Mouse (Mus musculus): ENCODE results near the gene 2610318N02Rik. TPM values are rescaled to one million over a fixed set of nuclear protein-coding genes. Genes with fewer than 3 reads are reported as not detected.
A peak's percentile ranks its signal among the peaks of the same experiment; 100 is the strongest.

The 2610318N02Rik gene
- polyA plus RNA-seq, 1 experiment from 2014 or later: 16.9 TPM

DNA sequence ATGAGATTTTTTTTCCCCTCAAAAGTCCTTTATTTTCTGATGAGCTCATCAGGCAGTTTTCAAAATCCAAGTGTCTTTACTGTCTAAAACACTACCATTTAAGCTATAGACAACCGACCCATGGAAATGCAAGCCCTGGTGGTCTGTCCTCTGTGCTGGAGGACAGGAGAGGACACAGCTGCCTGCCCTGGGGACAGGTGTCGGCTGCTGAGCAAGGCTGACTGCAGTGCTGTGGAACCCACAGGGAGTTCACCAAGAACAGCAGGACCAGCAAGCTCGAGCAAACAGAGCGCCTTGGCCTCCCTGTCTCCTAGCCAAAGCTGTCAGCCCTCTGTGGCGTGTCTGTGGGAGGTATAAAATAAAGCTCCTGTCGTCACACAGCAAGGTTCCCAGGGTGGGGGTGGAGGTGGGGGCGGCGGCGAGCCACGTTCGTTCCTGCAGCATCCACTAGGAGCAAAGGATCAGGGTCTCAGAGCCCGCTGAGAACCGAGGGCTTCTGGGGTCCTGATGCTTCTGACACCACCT, 38.2 kb downstream of the 2610318N02Rik start:
- no peaks in the 10 kb centered on the region for H3K27me3 ChIP-seq (replicated peaks; ENCODE audit: control insufficient read depth, insufficient read depth, low read length)
- 71% methylated on average over 13 of the region's 13 CpGs for WGBS
- H3K4me3 ChIP-seq (ENCODE audit: low read depth, low read length): no peak overlapping the region
- H3K36me3 ChIP-seq (ENCODE audit: control insufficient read depth, insufficient read depth, low read length): peaks cover 98% of the 10 kb centered on the region
- no peak overlapping the region for H3K4me2 ChIP-seq (ENCODE audit: low read depth, low read length)
- H3K27ac ChIP-seq (replicated peaks; ENCODE audit: low read depth, low read length): no peak overlapping the region
- ATAC-seq (ENCODE audit: low read depth): no peak
- no peak for DNase-seq (ENCODE audit: low spot score)
- no peaks in the 10 kb centered on the region for H3K9me3 ChIP-seq (ENCODE audit: control insufficient read depth, low read length)
- H3K4me1 ChIP-seq (ENCODE audit: control insufficient read depth, insufficient read depth, low read length): no peaks in the 10 kb centered on the region
- H3K9ac ChIP-seq (ENCODE audit: low read depth, low read length): no peak overlapping the region

GRCm38 (mm10) chr16:17086241-17086640, 38.7 kb downstream of the 2610318N02Rik start:
- no peak for ATAC-seq (ENCODE audit: low read depth)
- Histone ChIP-seq H3K4me3 (ENCODE audit: low read depth, low read length) (no peak overlapping the region), H3K4me2 (ENCODE audit: low read depth, low read length) (no peak overlapping the region), H3K9ac (ENCODE audit: low read depth, low read length) (no peak overlapping the region), H3K4me1 (ENCODE audit: control insufficient read depth, insufficient read depth, low read length) (no peaks in the 10 kb centered on the region), H3K36me3 (ENCODE audit: control insufficient read depth, insufficient read depth, low read length) (peaks cover 94% of the 10 kb centered on the region), H3K27me3 (replicated peaks; ENCODE audit: control insufficient read depth, insufficient read depth, low read length) (no peaks in the 10 kb centered on the region), H3K27ac (replicated peaks; ENCODE audit: low read depth, low read length) (no peak overlapping the region), H3K9me3 (ENCODE audit: control insufficient read depth, low read length) (no peaks in the 10 kb centered on the region)
- DNase-seq (ENCODE audit: low spot score): no peak
- WGBS: 85% methylated on average over 3 of the region's 3 CpGs

DNA sequence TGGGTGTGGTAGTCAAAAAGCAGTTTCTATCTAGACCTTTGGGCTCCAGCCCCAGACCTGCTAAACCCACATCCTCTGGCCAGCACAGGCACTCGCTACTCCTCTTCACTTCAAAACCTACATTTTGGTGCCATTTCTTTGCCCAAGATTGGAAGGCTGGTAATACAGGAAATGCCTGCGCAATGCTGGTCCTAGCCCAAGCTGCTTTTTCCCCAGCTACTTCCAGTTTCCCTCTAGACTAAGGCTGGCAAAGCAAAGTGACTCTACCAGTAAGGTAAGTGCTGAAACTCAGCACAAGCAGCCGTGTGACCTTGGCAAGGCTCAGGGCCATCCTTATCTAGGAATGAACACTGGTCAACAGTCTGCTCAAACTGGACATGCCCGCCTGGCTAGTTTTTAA, 39.3 kb downstream of the 2610318N02Rik start:
- WGBS: 84% methylated on average over 4 of the region's 4 CpGs
- H3K9me3 ChIP-seq (ENCODE audit: control insufficient read depth, low read length): no peaks in the 10 kb centered on the region
- DNase-seq (ENCODE audit: low spot score): no peak

DNA sequence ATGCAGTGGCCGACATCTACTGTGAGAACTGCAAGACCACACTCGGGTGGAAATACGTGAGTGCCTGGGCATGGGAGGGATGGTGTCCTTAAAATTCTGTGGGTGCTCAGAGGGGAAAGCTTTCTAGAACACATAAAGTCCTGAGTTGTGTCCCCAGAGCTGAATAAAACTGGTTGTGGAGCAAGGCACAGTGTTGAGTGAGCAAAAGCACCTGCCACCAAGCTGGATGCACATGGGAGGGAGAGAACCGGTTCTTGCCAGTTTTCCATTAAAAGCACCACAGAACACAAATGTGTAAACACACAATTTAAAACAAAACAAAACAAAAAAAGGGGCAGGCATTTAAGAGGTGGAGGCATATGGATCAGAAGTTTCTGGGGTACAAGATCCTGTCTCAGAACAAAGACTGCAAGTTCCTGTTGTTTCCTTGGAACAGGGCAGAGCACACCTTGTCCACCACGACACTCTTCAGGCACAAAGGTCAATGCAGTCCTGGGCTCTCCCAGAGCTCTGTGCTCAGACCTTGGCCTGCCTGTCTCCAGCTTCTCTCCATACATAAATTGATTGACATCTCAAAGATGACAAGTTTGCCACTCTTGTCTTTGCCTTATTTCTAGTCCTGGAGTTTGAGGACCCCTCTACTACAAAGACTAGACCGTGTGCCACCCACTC, 42.7 kb downstream of the 2610318N02Rik start:
- Histone ChIP-seq H3K9ac (ENCODE audit: low read depth, low read length) (no peak overlapping the region), H3K27me3 (replicated peaks; ENCODE audit: control insufficient read depth, insufficient read depth, low read length) (no peaks in the 10 kb centered on the region), H3K4me2 (ENCODE audit: low read depth, low read length) (no peak overlapping the region), H3K27ac (replicated peaks; ENCODE audit: low read depth, low read length) (no peak overlapping the region), H3K36me3 (ENCODE audit: control insufficient read depth, insufficient read depth, low read length) (peaks cover 64% of the 10 kb centered on the region), H3K4me3 (ENCODE audit: low read depth, low read length) (no peak overlapping the region), H3K9me3 (ENCODE audit: control insufficient read depth, low read length) (no peaks in the 10 kb centered on the region), H3K4me1 (ENCODE audit: control insufficient read depth, insufficient read depth, low read length) (no peaks in the 10 kb centered on the region)
- no peak for ATAC-seq (ENCODE audit: low read depth)
- DNase-seq (ENCODE audit: low spot score): no peak
- 86% methylated on average over 6 of the region's 6 CpGs for WGBS

More for the DNA sequence above, 39.3 kb downstream of the 2610318N02Rik start:
- H3K9ac ChIP-seq (ENCODE audit: low read depth, low read length): no peak overlapping the region
- H3K27me3 ChIP-seq (replicated peaks; ENCODE audit: control insufficient read depth, insufficient read depth, low read length): no peaks in the 10 kb centered on the region
- no peak overlapping the region for H3K27ac ChIP-seq (replicated peaks; ENCODE audit: low read depth, low read length)
- ATAC-seq (ENCODE audit: low read depth): no peak
- H3K36me3 ChIP-seq (ENCODE audit: control insufficient read depth, insufficient read depth, low read length): peaks cover 88% of the 10 kb centered on the region
- H3K4me2 ChIP-seq (ENCODE audit: low read depth, low read length): no peak overlapping the region
- H3K4me1 ChIP-seq (ENCODE audit: control insufficient read depth, insufficient read depth, low read length): no peaks in the 10 kb centered on the region
- H3K4me3 ChIP-seq (ENCODE audit: low read depth, low read length): no peak overlapping the region

DNA sequence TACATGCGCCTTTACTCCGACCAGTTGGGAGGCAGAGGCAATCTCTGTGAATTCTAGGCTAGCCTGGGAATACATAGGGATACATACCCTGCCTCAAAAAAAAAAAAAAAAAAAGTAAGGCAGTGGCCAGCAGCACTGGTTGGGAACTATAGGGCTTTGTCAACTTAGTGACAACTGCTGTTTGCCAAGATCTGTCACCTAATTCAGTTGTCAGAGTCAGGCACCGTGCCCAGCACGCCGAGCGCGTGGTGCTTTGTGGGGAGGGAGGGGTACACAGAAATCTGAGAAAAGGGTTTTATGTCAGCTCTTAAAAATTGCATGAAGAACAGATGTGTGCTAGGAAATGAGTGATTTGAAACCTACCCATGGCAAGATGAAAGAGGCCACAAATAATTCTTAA, 46.9 kb downstream of the 2610318N02Rik start:
- no peak overlapping the region for H3K4me2 ChIP-seq (ENCODE audit: low read depth, low read length)
- WGBS: 78% methylated on average over 7 of the region's 7 CpGs
- no peak overlapping the region for H3K9ac ChIP-seq (ENCODE audit: low read depth, low read length)
- no peak overlapping the region for H3K4me3 ChIP-seq (ENCODE audit: low read depth, low read length)
- no peak overlapping the region for H3K27ac ChIP-seq (replicated peaks; ENCODE audit: low read depth, low read length)
- no peaks in the 10 kb centered on the region for H3K4me1 ChIP-seq (ENCODE audit: control insufficient read depth, insufficient read depth, low read length)
- H3K27me3 ChIP-seq (replicated peaks; ENCODE audit: control insufficient read depth, insufficient read depth, low read length): no peaks in the 10 kb centered on the region
- ATAC-seq (ENCODE audit: low read depth) (no peak), DNase-seq (ENCODE audit: low spot score) (peak; percentile 26)
- H3K36me3 ChIP-seq (ENCODE audit: control insufficient read depth, insufficient read depth, low read length): peaks cover 41% of the 10 kb centered on the region
- no peaks in the 10 kb centered on the region for H3K9me3 ChIP-seq (ENCODE audit: control insufficient read depth, low read length)

DNA sequence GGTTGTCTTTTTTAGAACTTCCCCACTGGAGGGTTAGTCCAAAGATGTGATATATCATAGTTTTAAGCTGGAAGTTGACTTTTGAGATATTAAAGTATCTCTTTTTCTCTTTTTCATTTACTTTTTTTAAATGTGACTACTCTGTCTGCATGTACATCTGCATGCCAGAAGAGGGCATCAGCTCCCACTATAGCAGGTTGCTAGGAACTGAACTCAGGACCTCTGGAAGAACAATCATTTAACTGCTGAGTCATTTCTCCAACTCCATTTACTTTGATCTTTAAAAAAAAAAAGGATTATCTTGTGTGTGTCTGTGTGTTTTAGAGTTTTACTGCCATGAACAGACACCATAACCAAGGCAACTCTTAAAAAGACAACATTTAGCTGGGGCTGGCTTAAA, 48.1 kb downstream of the 2610318N02Rik start:
- Histone ChIP-seq H3K9ac (ENCODE audit: low read depth, low read length) (no peak overlapping the region), H3K4me2 (ENCODE audit: low read depth, low read length) (no peak overlapping the region), H3K27me3 (replicated peaks; ENCODE audit: control insufficient read depth, insufficient read depth, low read length) (no peaks in the 10 kb centered on the region), H3K4me1 (ENCODE audit: control insufficient read depth, insufficient read depth, low read length) (no peaks in the 10 kb centered on the region), H3K27ac (replicated peaks; ENCODE audit: low read depth, low read length) (no peak overlapping the region), H3K9me3 (ENCODE audit: control insufficient read depth, low read length) (no peaks in the 10 kb centered on the region), H3K36me3 (ENCODE audit: control insufficient read depth, insufficient read depth, low read length) (peaks cover 30% of the 10 kb centered on the region), H3K4me3 (ENCODE audit: low read depth, low read length) (no peak overlapping the region)
- ATAC-seq (ENCODE audit: low read depth) (no peak), DNase-seq (ENCODE audit: low spot score) (no peak)

DNA sequence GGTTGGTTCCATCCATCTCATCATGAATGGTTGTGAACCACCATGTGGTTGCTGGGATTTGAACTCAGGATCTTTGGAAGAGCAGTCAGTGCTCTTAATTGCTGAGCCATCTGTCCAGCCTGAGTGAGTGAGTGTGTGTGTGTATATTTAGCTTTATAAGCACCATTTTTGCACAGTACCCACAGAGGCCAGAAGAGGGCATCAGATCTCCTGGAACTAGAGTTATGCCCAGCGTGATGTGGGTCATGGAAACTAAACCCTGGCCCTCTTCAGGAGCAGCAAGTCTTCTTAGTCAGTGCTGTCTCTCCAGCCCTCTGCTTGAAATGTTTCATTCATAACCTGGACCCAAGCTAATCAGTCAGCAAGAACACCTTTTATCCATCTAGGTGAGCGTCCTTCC, 48.7 kb downstream of the 2610318N02Rik start:
- Histone ChIP-seq H3K36me3 (ENCODE audit: control insufficient read depth, insufficient read depth, low read length) (peaks cover 27% of the 10 kb centered on the region), H3K9ac (ENCODE audit: low read depth, low read length) (no peak overlapping the region), H3K4me3 (ENCODE audit: low read depth, low read length) (no peak overlapping the region), H3K4me1 (ENCODE audit: control insufficient read depth, insufficient read depth, low read length) (no peaks in the 10 kb centered on the region), H3K9me3 (ENCODE audit: control insufficient read depth, low read length) (no peaks in the 10 kb centered on the region), H3K27ac (replicated peaks; ENCODE audit: low read depth, low read length) (no peak overlapping the region), H3K27me3 (replicated peaks; ENCODE audit: control insufficient read depth, insufficient read depth, low read length) (no peaks in the 10 kb centered on the region), H3K4me2 (ENCODE audit: low read depth, low read length) (no peak overlapping the region)
- no peak for DNase-seq (ENCODE audit: low spot score)
- ATAC-seq (ENCODE audit: low read depth): no peak
- 95% methylated on average over 2 of the region's 2 CpGs for WGBS

- H3K36me3 ChIP-seq (ENCODE audit: control insufficient read depth, insufficient read depth, low read length): peaks cover 23% of the 10 kb centered on the region
- DNase-seq (ENCODE audit: low spot score) (no peak), ATAC-seq (ENCODE audit: low read depth) (no peak)
- H3K9me3 ChIP-seq (ENCODE audit: control insufficient read depth, low read length): no peaks in the 10 kb centered on the region
- H3K9ac ChIP-seq (ENCODE audit: low read depth, low read length): no peak overlapping the region
- no peaks in the 10 kb centered on the region for H3K27me3 ChIP-seq (replicated peaks; ENCODE audit: control insufficient read depth, insufficient read depth, low read length)
- H3K4me1 ChIP-seq (ENCODE audit: control insufficient read depth, insufficient read depth, low read length): no peaks in the 10 kb centered on the region
- H3K27ac ChIP-seq (replicated peaks; ENCODE audit: low read depth, low read length): no peak overlapping the region
- H3K4me2 ChIP-seq (ENCODE audit: low read depth, low read length): no peak overlapping the region
- 91% methylated on average over 7 of the region's 7 CpGs for WGBS
- no peak overlapping the region for H3K4me3 ChIP-seq (ENCODE audit: low read depth, low read length)
Observed at GRCm38 (mm10) chr16:17073000-17073399, 52.0 kb downstream of the 2610318N02Rik start.

DNA sequence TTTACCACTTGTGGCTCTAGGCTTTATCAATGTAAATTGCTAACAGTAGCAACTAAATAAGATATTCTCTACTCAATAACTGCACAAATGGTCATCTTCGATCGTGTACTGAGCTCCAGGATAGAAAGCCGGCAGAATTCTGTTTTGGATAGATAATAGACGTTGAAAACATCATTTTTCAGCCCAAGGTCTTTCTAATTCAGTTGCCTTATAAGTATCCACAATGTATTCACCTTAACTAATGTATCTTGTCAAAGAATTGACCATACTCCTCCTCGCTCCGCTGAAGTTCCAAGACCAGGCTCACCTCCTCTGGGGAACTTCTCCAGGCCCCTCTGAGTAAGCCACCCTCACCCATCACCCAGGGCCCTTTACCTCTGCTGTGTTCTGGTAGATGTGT, 54.3 kb downstream of the 2610318N02Rik start:
- WGBS: 43% methylated on average over 6 of the region's 6 CpGs
- Histone ChIP-seq H3K27me3 (replicated peaks; ENCODE audit: control insufficient read depth, insufficient read depth, low read length) (no peaks in the 10 kb centered on the region), H3K9ac (ENCODE audit: low read depth, low read length) (peak overlapping the region; percentile 88; the same call in 1 of the 2 replicates), H3K36me3 (ENCODE audit: control insufficient read depth, insufficient read depth, low read length) (peaks cover 11% of the 10 kb centered on the region), H3K4me2 (ENCODE audit: low read depth, low read length) (peak overlapping the region; percentile 85), H3K27ac (replicated peaks; ENCODE audit: low read depth, low read length) (no peak overlapping the region), H3K9me3 (ENCODE audit: control insufficient read depth, low read length) (no peaks in the 10 kb centered on the region), H3K4me1 (ENCODE audit: control insufficient read depth, insufficient read depth, low read length) (no peaks in the 10 kb centered on the region), H3K4me3 (ENCODE audit: low read depth, low read length) (peak overlapping the region; percentile 85)
- DNase-seq (ENCODE audit: low spot score) (no peak), ATAC-seq (ENCODE audit: low read depth) (no peak)
